Mouse (Mus musculus) NIH3T3 (cell line): ENCODE measurements at regions not wholly inside any gene's neighbourhood (a gene's known extent, or its start where the extent isn't known, plus 50 kb on each side); places are given as distances from the start of the nearest gene placed in this dataset.
"Not testable (repeated sequence)": the region's sequence is repeated elsewhere in the genome, so short reads cannot be mapped to it uniquely, and the experiment has no call there.

ENCODE experiments used
- DNase-seq: peaks from one replicate; pipeline ENCODE4 v3.0.0-alpha.2; 2012; ENCODE audit warnings: low read depth

GRCm38 (mm10) chr12:77526581-77526980 lies 288.7 kb downstream of the Fut8 start:
- not testable (repeated sequence) for DNase-seq

- DNase-seq: no peak
These were observed 289.6 kb downstream of the Fut8 start for GRCm38 (mm10) chr12:77527499-77527898.

DNA sequence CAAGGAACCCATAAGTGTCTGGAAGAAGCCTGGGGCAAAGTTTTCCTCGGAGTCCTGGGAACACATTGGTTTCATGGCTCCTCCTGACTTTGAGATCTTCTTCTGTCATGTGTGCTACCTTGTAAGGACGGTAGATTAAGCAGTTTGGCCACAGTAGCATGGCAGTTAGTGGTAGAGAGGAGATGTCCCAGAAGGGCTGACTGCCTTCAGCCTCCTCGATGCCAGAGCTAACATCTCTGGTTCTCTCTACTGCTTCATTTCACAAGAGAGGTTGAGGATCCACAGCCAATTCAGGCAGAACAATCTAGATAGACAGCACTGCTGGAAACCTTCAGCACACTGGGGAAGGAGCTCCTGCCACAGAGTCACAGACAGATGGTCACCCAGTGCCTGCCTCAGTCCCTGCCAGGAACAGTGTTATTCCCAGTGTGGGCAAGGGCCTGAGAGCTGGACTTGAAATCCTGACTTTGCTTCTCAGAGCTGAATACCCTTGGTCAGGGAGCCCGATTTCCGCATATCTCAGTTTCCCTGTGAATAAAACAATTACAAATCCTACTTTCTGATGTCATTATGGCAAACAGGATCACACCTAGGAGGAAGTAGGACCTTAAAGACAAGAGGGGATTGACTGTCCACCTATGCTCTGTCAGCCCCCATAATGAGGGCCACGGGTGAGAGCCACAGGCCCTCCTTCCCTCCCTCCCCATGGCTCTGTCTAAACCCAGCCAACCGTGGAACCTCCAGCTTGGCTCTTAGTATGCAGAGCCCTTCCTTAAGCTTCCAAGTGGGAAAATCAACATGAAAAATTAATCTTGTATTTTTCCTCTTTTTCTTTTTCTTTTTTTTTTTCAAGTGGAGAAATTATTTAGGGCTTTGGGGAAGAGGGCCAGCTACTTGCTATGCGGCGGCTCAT lies 290.3 kb downstream of the Fut8 start:
- DNase-seq: no peak

GRCm38 (mm10) chr12:77528868-77529271 lies 290.9 kb downstream of the Fut8 start:
- DNase-seq: no peak

- no peak for DNase-seq
These were observed 291.5 kb downstream of the Fut8 start for GRCm38 (mm10) chr12:77529414-77529813.

DNA sequence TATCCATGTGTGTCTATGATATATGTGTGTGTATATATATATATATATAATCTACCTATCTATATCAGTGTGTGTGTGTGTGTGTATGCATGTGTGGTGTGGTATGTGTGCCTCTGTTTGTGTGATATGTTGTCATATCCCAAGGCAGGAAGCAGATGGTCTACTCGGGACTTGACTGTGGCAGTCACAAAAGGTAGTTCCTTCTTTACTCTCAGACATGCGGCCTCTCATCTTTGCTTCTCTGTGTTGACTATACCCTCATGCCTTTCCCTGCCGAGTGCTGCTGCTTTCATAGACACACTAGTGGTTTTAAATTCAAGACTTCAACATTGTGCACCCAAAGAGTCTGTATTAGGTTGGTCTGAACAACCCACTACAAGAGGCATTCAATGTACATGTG lies 292.0 kb downstream of the Fut8 start:
- no peak for DNase-seq

GRCm38 (mm10) chr12:77531294-77531693 lies 293.4 kb downstream of the Fut8 start:
- DNase-seq: peak; percentile 47

GRCm38 (mm10) chr12:77532547-77532946 lies 294.6 kb downstream of the Fut8 start:
- no peak for DNase-seq

DNA sequence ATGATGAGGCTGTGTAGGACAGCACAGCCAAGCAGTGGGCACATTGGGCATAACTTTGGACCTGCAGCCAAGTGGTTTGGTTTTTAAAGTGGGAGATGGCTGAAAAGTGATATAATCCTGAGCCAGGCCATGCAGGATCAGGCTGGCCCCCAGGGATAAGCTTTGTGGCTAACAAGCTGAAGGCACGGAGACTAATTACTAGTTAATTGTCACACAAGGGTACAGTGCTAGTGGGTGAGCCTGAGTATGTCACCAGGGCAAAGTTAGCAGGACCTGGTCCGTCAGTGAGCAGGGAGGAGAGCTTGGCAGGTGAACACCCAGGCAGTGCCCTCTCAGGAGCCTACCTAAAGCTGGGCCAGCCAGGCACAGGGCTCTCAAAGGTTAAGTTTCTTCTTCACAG lies 295.7 kb downstream of the Fut8 start:
- no peak for DNase-seq

- no peak for DNase-seq
These were observed 296.2 kb downstream of the Fut8 start for GRCm38 (mm10) chr12:77534079-77534478.

DNA sequence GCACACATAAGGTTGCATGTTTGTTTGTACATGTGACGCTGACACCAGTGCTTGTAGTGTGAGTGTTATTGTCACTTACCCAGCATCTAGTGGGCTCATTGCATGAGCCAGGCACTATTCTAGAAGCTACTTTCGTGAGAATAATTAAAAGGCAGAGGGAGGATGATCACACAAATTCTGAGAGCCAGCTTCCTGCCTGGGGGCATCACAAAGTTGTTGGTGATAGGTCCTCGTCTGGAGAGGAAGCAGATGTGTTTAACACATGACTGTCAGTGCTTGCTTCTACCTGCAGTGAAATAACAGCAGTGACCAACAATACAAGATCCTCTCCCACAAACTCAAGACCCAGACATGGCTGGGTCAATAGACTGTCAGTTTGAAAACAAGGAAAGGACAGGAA lies 297.2 kb downstream of the Fut8 start:
- DNase-seq: no peak

GRCm38 (mm10) chr12:77537139-77537848 lies 299.4 kb downstream of the Fut8 start:
- no peak for DNase-seq

GRCm38 (mm10) chr12:77539661-77540431 lies 301.9 kb downstream of the Fut8 start:
- DNase-seq: peak; percentile 73

DNA sequence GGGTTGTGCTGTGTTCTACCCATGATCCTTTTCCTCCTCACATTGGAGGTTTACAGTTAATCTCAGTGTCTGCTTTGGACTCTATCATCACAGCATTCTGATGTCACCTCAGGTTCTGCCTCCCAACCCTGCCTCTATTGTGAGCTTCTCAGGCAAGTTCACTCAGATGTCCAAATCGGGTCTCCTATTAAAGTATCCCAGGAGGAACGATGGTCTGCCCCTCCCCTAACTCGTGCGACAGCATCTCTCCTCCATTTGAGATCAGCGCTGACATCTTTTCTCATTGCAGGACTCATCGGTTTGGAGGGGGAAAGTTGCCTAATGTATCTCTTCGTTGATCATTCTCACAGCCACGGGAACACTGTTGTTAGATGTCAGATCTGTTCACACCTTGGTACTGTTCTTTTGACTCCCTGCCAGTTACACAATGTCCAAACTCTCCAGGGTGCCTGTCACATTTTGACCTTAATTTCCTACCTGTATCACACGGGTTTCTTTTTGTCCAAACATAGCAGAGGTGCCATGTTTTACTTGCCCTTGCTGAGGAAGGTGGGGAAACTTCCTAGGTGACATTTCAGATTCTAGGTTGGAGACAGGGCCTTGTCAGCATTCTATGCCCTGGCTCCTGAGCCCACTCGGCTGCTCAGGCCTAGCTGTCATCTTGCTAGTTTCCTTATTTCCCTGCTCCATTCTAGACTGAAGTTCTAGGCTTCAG lies 303.3 kb downstream of the Fut8 start:
- DNase-seq: no peak

DNA sequence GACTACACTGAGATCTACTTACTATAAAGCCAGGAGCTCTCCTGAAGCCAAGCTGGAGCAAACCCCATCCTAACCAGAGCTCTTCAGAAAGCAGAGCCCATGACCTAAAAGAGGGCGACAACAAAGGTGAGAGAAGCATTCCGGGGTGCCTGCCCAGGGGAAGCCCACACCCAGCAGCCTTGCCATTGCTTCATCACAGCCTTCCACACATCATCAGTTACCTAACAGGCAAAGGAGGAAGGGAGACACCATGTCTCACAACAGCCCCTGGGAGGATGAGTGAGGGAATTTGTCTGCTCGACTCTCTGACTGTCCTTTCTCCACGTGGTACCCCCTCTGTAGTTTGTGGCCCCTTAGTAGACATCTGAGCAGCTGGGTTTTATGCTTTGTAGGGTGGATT lies 303.9 kb downstream of the Fut8 start:
- DNase-seq: no peak

- no peak for DNase-seq
These were observed 305.7 kb downstream of the Fut8 start for GRCm38 (mm10) chr12:77543651-77544050.

DNA sequence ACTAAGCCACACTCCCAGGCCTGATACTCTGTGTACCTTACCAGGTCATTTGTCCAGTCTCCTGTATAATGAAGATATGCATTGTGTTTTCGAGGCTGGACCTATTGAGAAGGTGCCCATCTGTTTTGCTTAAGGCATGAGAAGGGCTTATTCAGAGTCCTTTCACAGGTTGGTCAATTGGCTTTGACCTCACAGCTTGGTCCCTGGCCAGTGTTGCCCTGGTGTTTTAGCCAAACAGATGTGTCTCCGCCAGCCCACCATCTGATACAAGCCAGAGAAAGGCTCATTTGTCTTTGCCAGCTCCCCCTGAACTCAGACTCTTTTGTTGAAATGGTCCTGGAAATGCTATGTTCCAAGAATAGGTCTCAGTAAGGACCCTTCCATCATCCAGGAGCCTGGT lies 308.2 kb downstream of the Fut8 start:
- no peak for DNase-seq

GRCm38 (mm10) chr12:77568286-77568685 lies 330.4 kb downstream of the Fut8 start:
- peak; percentile 79 for DNase-seq

GRCm38 (mm10) chr12:77570501-77570900 lies 332.6 kb downstream of the Fut8 start:
- peak; percentile 5 for DNase-seq

DNA sequence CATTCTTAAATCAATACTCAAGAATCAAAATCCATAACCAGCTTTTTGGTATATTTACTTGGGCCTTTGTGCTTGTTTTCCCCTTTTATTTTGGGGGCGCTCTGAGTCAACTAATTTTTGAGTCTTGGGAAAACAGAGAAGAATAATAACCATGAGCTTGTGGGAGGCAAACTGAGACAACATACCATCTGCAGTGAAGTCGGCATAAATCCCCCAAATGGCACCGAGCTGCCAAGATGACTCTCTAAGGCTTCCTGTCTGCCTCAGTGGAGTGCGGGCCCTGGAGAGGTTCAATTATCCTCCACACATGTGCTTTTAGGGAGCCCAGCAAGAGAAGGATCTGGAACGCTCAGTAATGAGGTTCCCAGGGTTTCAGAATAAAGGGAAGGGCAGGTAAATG lies 333.1 kb downstream of the Fut8 start:
- DNase-seq: no peak

- DNase-seq: peak; percentile 21
These were observed 337.1 kb downstream of the Fut8 start for GRCm38 (mm10) chr12:77575046-77575445.

DNA sequence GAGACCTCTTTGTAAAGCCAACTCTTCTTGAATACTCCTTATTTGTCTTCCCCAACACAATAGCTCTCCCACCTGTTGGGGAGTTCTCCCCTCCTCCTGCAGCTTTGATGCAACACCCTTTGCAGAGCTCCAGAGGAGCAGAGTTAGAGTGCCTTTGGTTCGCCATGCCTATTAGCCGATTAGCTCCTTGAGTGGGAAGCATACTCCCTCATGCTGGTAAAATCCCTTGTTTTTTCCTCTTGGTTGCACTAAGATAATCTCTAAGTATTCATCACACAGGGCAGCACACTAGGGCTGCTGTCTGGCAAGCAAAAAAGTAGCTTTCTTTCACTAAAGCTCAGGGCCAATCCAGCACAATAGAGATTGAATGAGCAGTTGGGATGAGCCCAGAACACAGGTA lies 350.4 kb downstream of the Fut8 start:
- no peak for DNase-seq
